Comparison of ENCODE assay signal across 8 mouse cellular contexts in the genomic region with DNA sequence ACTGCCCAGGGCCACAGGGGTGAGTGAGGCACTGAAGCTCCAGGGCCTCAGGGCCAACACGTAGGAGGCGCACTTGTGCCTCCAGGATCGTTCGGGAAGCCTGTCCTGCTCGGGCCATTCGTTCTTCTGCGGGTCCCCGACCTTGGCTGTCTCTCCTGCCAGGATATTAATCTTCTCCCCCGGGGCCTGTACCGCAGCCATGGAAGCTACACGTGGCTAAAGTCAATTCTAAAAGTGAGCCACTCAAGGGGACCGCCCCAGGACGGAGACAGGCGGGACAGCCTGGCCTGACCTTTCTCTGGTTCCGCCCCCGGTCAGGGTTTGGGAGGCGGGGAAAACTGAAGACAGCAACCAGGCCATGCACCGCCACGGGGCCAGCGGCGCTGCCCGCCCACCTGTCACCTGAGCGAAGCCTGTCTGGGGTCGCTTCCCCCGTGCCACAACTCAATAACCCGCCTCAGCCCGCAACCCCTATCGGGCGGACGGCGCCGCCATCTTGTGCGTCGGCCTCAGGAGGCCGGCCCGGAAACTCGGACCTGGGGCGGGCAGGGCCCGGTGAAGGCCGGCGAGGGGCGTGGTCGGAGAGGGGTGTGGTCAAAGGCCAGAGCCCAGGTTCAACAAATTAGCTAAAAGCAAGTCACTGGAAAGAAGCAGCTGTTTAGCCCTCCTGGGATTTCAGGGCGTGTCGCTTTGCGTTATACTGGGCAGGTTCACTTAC. TPM values are rescaled to one million over a fixed set of nuclear protein-coding genes. Genes with fewer than 3 reads are reported as not detected.
DNase-seq lines count a peak whose midpoint lies in the region; ATAC-seq and TF ChIP-seq lines count a peak whose summit lies in the region.

A gene (minus strand): TSS at position 522 of the 718 bp plus-strand sequence.

- DNase-seq in ZHBTc4 (ENCODE audit: low read depth, low spot score) = peak; percentile 96
- DNase-seq in gastrocnemius, adult 8-10 months (ENCODE audit: low spot score in 2 of 2) = peak; percentile 76 to 82
- peak; percentile 85 for DNase-seq in hindbrain, postnatal 0 days (ENCODE audit: low spot score)
- peak; percentile 52 to 91 for DNase-seq in left cerebral cortex, postnatal 10 days (ENCODE audit: extremely low spot score in 1 of 2, low spot score in 2 of 2)
- peak; percentile 83 to 85 for DNase-seq in right cerebral cortex, postnatal 10 days (ENCODE audit: low spot score in 2 of 2)
- peak; percentile 90 for DNase-seq in urinary bladder, postnatal 25 days (ENCODE audit: low spot score)

- no peaks in the 10 kb centered on the region for H3K27me3 ChIP-seq in hindbrain, postnatal 0 days (ENCODE audit: insufficient read depth, low read length)

- H3K36me3 ChIP-seq in hindbrain, postnatal 0 days (ENCODE audit: insufficient read depth, low read length) = no peaks in the 10 kb centered on the region

- H3K27ac ChIP-seq in hindbrain, postnatal 0 days = peak within 1 kb of the TSS; percentile 65

- H3K4me2 ChIP-seq in hindbrain, postnatal 0 days (ENCODE audit: low read depth, low read length) = peak within 1 kb of the TSS; percentile 71

- intact Hi-C loops in left cerebral cortex, postnatal 10 days (cut with DNase I) = no loop called here

- H3K9ac ChIP-seq in hindbrain, postnatal 0 days (replicated peaks; ENCODE audit: low read length) = peak within 1 kb of the TSS; percentile 62

- H3K4me3 ChIP-seq in hindbrain, postnatal 0 days (ENCODE audit: low read length) = peak within 1 kb of the TSS; percentile 65

- peaks cover 14% of the 10 kb centered on the region for H3K4me1 ChIP-seq in hindbrain, postnatal 0 days (ENCODE audit: insufficient read depth, low read length)

- peak; percentile 63 for ATAC-seq in common myeloid progenitor, adult 5-6 weeks (replicated peaks; ENCODE audit: low read depth, poor library complexity, severe bottlenecking)
- ATAC-seq in hindbrain, postnatal 0 days = peak; percentile 53
- ATAC-seq in megakaryocyte progenitor cell, adult 5-6 weeks (replicated peaks; ENCODE audit: poor library complexity) = peak; percentile 66

- TF ChIP-seq CTCF in hindbrain, postnatal 0 days (IDR thresholded peaks at IDR 0.05; ENCODE audit: low read depth) = no peak; the same call in 1 of the 2 replicates

- under 1% methylated on average over 46 of the region's 46 CpGs for WGBS in hindbrain, postnatal 0 days

- H3K9me3 ChIP-seq in hindbrain, postnatal 0 days (ENCODE audit: low read length) = no peaks in the 10 kb centered on the region

RNA-seq across cellular contexts. Expression of the gene that starts here (rescaled TPM):
- total RNA-seq in common myeloid progenitor, adult 5-6 weeks (2017) = 9.9 and 11.3 TPM in 2 replicates
- 10 to 100 TPM in 1 of 4 experiments, 1 to 10 TPM in 3; 8.4 to 17.1 (median 9.5) TPM for total RNA-seq in gastrocnemius, adult 8-10 months (2022)
- 22.2 and 25.8 TPM in 2 replicates for total RNA-seq in hindbrain, postnatal 0 days (2014; rRNA removed)
- 12.8 and 13.1 TPM in 2 replicates for polyA plus RNA-seq in hindbrain, postnatal 0 days (2015; fragmentation: Nextera tagmentation; extraction: Ambion mirVana)
- 1 to 10 TPM; 8.5 to 8.9 TPM for total RNA-seq in left cerebral cortex, postnatal 10 days (2021)
- total RNA-seq in megakaryocyte progenitor cell, adult 5-6 weeks (2015) = 10.8 and 12.7 TPM in 2 replicates
- 11.3 TPM in 2 replicates for total RNA-seq in megakaryocyte progenitor cell, adult 5-6 weeks (2017)

Comparison
In these comparisons a context has a peak if more than half of its experiments do, and no peak if none do; other contexts are left out.
1. Peak in every context shown above with its lines: DNase-seq, ATAC-seq, H3K4me3 ChIP-seq and H3K27ac ChIP-seq.